Mouse (Mus musculus) heart, adult 2 months (tissue): Measurements from ENCODE around the gene Ccdc92b. TPM values are rescaled to one million over a fixed set of nuclear protein-coding genes. Genes with fewer than 3 reads are reported as not detected.

Experiments
- DNase-seq, 2 experiments: peaks; one replicate each; pipeline ENCODE4 v3.0.0; 2021
- H3K27ac ChIP-seq: fragments of 200-600 bp; 2 replicates; pipeline ENCODE4 v1.8.1; 2022
- H3K27me3 ChIP-seq: fragments of 200-500 bp; 2 replicates; pipeline ENCODE4 v1.6.1; 2012; ENCODE audit warnings: mild to moderate bottlenecking, low read length, inconsistent platforms, mixed read lengths; ENCODE audit not compliant: control insufficient read depth, insufficient read depth
- H3K36me3 ChIP-seq: fragments of 200-500 bp; 2 replicates; pipeline ENCODE4 v1.6.1; 2012; ENCODE audit warnings: low read length, inconsistent platforms; ENCODE audit not compliant: control insufficient read depth, insufficient read depth
- H3K4me1 ChIP-seq: fragments of 200-500 bp; 2 replicates; pipeline ENCODE4 v1.6.1; 2011; ENCODE audit warnings: low read length; ENCODE audit not compliant: control insufficient read depth, insufficient read depth
- H3K4me3 ChIP-seq: fragments of 200-600 bp; 2 replicates; pipeline ENCODE4 v1.8.1; 2022
- H3K79me2 ChIP-seq: fragments of 200-500 bp; replicated peaks from 2 replicates; pipeline ENCODE4 v1.6.1; 2012; ENCODE audit warnings: mild to moderate bottlenecking, inconsistent platforms, low read length, moderate library complexity, mixed read lengths; ENCODE audit not compliant: control insufficient read depth, insufficient read depth
- H3K9ac ChIP-seq: fragments of 200-500 bp; 2 replicates; pipeline ENCODE4 v1.6.1; 2012; ENCODE audit warnings: low read depth, mild to moderate bottlenecking, control low read depth, inconsistent platforms, low read length, mixed read lengths
- CTCF ChIP-seq: fragments of 200-600 bp; IDR thresholded peaks from 2 replicates; pipeline ENCODE4 v1.8.1; 2022; ENCODE audit warnings: antibody characterized with exemption, mild to moderate bottlenecking, moderate library complexity
- EP300 ChIP-seq: fragments of 200-500 bp; IDR thresholded peaks from 2 replicates; pipeline ENCODE4 v1.6.1; 2011; ENCODE audit warnings: low read depth, low read length, control low read depth; ENCODE audit not compliant: insufficient read depth
- POLR2A ChIP-seq: fragments of 200-500 bp; IDR thresholded peaks from 2 replicates; pipeline ENCODE4 v1.6.1; 2011; ENCODE audit warnings: mild to moderate bottlenecking, low read depth, low read length, control low read depth; ENCODE audit not compliant: insufficient read depth
- WGBS: fragments of 180-500 bp; shearing (Covaris S2); methylation state at CpG from one replicate; pipeline ENCODE4 v1.1.7; 2018; 5-methylcytosine and 5-hydroxymethylcytosine counted together
- intact Hi-C: fragments of 180-260 bp; cut with DNase I; formaldehyde crosslinking; loops from one replicate; pipeline ENCODE4 v1.15.1; 2025
- polyA plus RNA-seq: library from polyadenylated mRNA; depleted of rRNA; stranded (reverse); fragments of >200 nt; gene quantifications from 2 replicates; pipeline ENCODE4 v1.2.3, GENCODE M21; 2012
- total RNA-seq, 2 experiments: library from RNA; stranded (reverse); gene quantifications; 2 replicates each; pipeline ENCODE4 v1.2.3; 2021

The Ccdc92b gene
- total and polyA plus RNA-seq, 3 experiments, result 0.23 to 0.32 (median 0.27) TPM

DNA sequence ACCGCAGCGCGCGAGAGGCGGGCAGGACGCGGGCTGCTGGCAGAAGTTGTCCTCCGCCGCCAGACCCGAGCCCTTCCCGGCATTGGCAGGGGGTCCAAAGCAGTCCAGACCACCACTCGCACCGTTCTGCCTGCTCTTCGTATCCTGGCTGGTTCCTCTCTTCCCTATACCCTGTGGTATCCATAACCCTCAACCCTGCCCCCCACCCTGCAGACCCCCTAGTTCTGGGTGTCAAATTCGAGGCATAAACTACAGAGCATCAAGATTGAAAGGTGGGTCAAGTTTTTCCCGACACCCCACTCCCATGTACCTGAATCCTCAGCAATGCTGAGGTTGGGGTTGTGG is 523 bp downstream of the Ccdc92b start:
- H3K9ac ChIP-seq, result no peak overlapping the region
- no peak overlapping the region for H3K27ac ChIP-seq
- H3K4me3 ChIP-seq, result no peak overlapping the region
- WGBS, result 3% methylated on average over 16 of the region's 16 CpGs
- no peak for TF ChIP-seq POLR2A
- TF ChIP-seq EP300, result no peak
- no peak for TF ChIP-seq CTCF
- DNase-seq, result no peak
- H3K4me1 ChIP-seq, result no peaks in the 10 kb centered on the region
- peaks cover 4% of the 10 kb centered on the region for H3K27me3 ChIP-seq
- intact Hi-C loops, result no loop called here
- H3K79me2 ChIP-seq, result no peaks in the 10 kb centered on the region
- no peaks in the 10 kb centered on the region for H3K36me3 ChIP-seq

DNA sequence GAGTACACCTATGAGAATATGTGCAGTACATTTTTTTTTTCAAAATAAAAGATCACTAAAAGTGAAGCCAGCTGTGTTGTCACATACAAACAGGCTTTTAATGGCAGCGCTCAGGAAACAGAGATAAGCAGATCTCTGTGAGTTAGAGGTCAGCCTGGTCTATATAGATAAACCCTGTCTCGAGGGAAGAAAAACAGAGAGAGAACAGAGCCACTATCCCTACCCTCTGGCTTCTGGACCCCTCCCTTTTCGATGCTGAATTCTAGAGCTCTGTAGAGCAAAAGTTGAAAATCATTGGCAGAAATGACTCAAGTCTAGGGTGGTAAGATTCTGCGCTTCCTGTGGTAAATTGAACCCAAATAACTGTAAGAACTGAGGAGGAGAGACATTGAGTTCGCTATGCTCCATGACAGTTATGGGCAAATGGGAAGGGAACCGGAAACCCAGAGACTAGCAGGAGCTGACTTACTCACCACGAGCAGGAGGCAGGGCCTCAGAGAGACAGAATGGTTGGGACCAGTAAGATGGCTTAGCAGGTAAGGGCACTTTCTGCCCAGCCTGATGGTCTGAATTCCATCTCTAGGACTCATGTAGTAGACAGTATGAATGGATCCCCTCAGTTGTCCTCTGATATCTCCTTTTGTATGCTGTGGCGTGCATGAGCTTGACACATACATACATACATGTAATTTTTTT is 2.7 kb downstream of the Ccdc92b start:
- H3K27me3 ChIP-seq, result peaks cover 4% of the 10 kb centered on the region
- no peaks in the 10 kb centered on the region for H3K79me2 ChIP-seq
- DNase-seq, result no peak
- H3K4me3 ChIP-seq, result no peak overlapping the region
- 45% methylated on average over 8 of the region's 8 CpGs for WGBS
- H3K36me3 ChIP-seq, result no peaks in the 10 kb centered on the region
- H3K9ac ChIP-seq, result no peak overlapping the region
- intact Hi-C loops, result no loop called here
- no peaks in the 10 kb centered on the region for H3K4me1 ChIP-seq
- no peak overlapping the region for H3K27ac ChIP-seq
- no peak for TF ChIP-seq POLR2A
- TF ChIP-seq CTCF, result no peak
- no peak for TF ChIP-seq EP300

DNA sequence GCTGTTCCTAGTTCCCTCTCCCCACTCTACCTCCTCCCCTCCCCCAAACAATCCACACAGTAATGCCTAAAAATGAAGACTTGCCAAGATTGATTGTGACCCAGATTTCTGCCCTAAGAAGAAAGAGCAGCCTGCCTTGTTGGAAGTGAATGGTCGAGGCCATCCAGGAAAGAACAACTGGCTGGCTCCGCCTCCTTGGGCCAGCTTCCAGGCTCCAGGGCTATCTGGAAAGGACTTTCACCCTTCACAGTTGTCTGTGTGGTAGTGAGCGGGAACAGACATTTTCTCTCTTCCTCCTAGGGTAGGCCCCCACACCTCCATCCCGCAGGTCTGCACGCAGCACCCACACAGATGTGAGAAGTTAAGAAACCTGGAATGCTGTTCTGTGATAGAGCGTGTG is 4.3 kb downstream of the Ccdc92b start:
- H3K4me3 ChIP-seq, result no peak overlapping the region
- H3K9ac ChIP-seq, result no peak overlapping the region
- H3K4me1 ChIP-seq, result no peaks in the 10 kb centered on the region
- H3K36me3 ChIP-seq, result no peaks in the 10 kb centered on the region
- no peak for DNase-seq
- H3K27ac ChIP-seq, result no peak overlapping the region
- TF ChIP-seq CTCF (no peak), EP300 (no peak), POLR2A (no peak)
- peaks cover 4% of the 10 kb centered on the region for H3K27me3 ChIP-seq
- H3K79me2 ChIP-seq, result no peaks in the 10 kb centered on the region
- 50% methylated on average over 6 of the region's 6 CpGs for WGBS
- intact Hi-C loops, result no loop called here

DNA sequence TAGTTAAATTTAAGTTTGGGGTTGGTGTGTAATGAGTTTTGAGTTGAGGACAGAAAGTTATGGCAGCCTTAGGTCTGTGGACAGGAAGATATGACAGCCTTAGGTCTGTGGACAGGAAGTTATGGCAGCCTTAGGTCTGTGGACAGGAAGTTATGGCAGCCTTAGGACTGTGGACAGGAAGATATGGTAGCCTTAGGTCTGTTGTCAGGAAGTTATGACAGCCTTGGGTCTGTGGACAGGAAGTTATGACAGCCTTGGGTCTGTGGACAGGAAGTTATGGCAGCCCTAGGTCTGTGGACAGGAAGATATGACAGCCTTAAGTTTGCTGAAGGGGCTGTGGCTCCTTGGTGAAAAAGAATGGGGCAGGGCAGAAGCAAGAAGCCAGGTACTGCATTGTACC is 5.9 kb downstream of the Ccdc92b start:
- 0 out of 2 replicates have a peak, but pooled peaks cover 1% of the 10 kb centered on the region for H3K27me3 ChIP-seq
- H3K4me1 ChIP-seq, result no peaks in the 10 kb centered on the region
- intact Hi-C loops, result no loop called here
- no peak overlapping the region for H3K27ac ChIP-seq
- no peak for DNase-seq
- H3K9ac ChIP-seq, result no peak overlapping the region
- TF ChIP-seq CTCF (no peak), EP300 (no peak), POLR2A (no peak)
- H3K4me3 ChIP-seq, result no peak overlapping the region
- H3K36me3 ChIP-seq, result no peaks in the 10 kb centered on the region
- no peaks in the 10 kb centered on the region for H3K79me2 ChIP-seq

DNA sequence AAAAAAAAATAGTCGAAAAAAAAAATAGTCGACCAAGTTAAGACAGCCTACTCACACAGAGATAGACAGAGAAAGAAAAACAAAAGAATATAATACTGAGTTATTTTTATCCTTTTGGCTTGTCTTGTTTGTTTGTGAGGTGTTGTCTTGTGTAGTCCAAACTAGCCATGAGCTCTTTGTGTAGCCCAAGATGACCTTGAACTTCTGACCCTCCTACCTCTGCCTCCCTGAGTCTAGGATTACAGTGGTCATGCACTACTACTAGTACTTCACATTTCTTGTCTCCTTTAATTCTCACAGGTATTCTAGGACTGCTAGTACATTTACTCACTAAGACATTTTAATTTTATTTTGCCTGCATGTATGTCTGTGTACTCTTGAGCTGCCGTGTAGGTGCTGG is 8.1 kb downstream of the Ccdc92b start:
- Histone ChIP-seq H3K9ac (no peak overlapping the region), H3K79me2 (no peaks in the 10 kb centered on the region), H3K27me3 (no peaks in the 10 kb centered on the region), H3K4me3 (no peak overlapping the region), H3K36me3 (no peaks in the 10 kb centered on the region), H3K4me1 (no peaks in the 10 kb centered on the region), H3K27ac (no peak overlapping the region)
- no peak for TF ChIP-seq EP300
- no peak for TF ChIP-seq CTCF
- TF ChIP-seq POLR2A, result no peak
- intact Hi-C loops, result no loop called here
- no peak for DNase-seq
- WGBS, result 72% methylated on average over 3 of the region's 3 CpGs

DNA sequence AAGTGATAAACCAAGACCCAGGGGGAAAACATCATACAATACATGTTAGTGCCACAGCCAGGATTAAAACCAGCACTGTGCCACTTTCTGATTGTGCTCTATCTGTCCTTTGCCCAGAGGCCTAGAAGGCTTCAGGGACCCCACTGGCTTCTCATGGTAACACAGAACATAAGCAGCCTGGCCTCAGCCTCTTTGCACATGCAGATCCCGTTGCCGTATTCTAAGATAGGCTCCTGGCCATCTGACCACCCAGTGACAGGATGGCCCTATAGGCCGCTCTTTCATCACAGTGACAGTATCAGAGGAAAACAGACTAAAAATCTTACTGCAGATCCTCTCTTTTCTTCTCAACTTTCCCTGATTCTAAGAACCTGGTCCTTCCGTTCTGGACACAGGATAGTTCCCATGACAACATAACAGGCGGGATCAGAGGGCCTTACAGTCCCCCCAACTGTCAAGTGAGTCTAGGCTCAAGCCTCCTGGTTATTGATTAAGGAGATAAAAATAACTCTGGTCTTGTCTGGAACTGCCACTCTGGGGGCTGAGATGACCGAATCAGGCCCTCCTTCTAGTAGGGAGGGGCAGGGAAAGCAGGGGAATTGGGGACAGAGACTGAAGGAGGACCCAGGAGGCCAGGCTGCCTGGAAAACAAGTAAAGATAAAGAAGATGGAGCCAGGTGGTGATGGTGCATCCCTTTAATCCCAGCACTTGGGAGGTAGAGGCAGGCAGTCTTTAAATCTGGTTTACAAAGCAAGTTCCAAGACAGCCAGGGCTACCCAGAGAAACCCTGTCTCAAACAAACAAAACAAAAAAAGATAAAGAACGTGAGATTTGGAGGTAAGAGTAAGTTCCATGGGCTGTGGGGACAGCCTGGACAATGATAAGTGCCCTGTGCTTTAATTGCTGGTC is 12.7 kb downstream of the Ccdc92b start:
- H3K4me3 ChIP-seq, result no peak overlapping the region
- H3K79me2 ChIP-seq, result no peaks in the 10 kb centered on the region
- no peak for DNase-seq
- TF ChIP-seq EP300, result no peak
- TF ChIP-seq POLR2A, result no peak
- TF ChIP-seq CTCF, result no peak
- H3K27me3 ChIP-seq, result no peaks in the 10 kb centered on the region
- H3K36me3 ChIP-seq, result no peaks in the 10 kb centered on the region
- WGBS, result 65% methylated on average over 7 of the region's 7 CpGs
- H3K4me1 ChIP-seq, result no peaks in the 10 kb centered on the region
- no peak overlapping the region for H3K9ac ChIP-seq
- no peak overlapping the region for H3K27ac ChIP-seq
- intact Hi-C loops, result no loop called here
